Mouse (Mus musculus) testis, adult 2 months (tissue): Measurements from ENCODE around the gene Arhgap31. TPM values are rescaled to one million over a fixed set of nuclear protein-coding genes. Genes with fewer than 3 reads are reported as not detected.

ENCODE experiments used
- H3K27ac ChIP-seq: fragments of 200-500 bp; 2 replicates; pipeline ENCODE4 v1.5.1; 2012; ENCODE audit warnings: low read depth, low read length; ENCODE audit not compliant: control insufficient read depth, insufficient read depth
- H3K27me3 ChIP-seq: fragments of 200-500 bp; 2 replicates; pipeline ENCODE4 v1.6.1; 2012; ENCODE audit warnings: mild to moderate bottlenecking, low read length, moderate library complexity; ENCODE audit not compliant: control insufficient read depth, insufficient read depth
- H3K36me3 ChIP-seq: fragments of 200-500 bp; 2 replicates; pipeline ENCODE4 v1.6.1; 2012; ENCODE audit warnings: mild to moderate bottlenecking, low read length; ENCODE audit not compliant: control insufficient read depth, insufficient read depth
- H3K4me1 ChIP-seq: fragments of 200-500 bp; 2 replicates; pipeline ENCODE4 v1.6.1; 2012; ENCODE audit warnings: low read length; ENCODE audit not compliant: control insufficient read depth, insufficient read depth
- H3K4me3 ChIP-seq: fragments of 200-500 bp; 2 replicates; pipeline ENCODE4 v1.5.1; 2012; ENCODE audit warnings: low read depth, mild to moderate bottlenecking, low read length, moderate library complexity, mixed read lengths; ENCODE audit not compliant: control insufficient read depth
- CTCF ChIP-seq: fragments of 200-500 bp; IDR thresholded peaks from 2 replicates; pipeline ENCODE4 v1.5.1; 2012; ENCODE audit warnings: low read depth, mild to moderate bottlenecking, inconsistent platforms, low read length, moderate library complexity; ENCODE audit not compliant: control insufficient read depth, insufficient read depth, insufficient replicate concordance
- POLR2A ChIP-seq: fragments of 200-500 bp; IDR thresholded peaks from 2 replicates; pipeline ENCODE4 v1.6.1; 2012; ENCODE audit warnings: low read depth, mild to moderate bottlenecking, inconsistent platforms, low read length, moderate library complexity; ENCODE audit not compliant: control insufficient read depth
- polyA plus RNA-seq: library from polyadenylated mRNA; depleted of rRNA; stranded (reverse); fragments of >200 nt; gene quantifications from 2 replicates; pipeline ENCODE4 v1.2.3, GENCODE M21; 2012

Gene Arhgap31
- polyA plus RNA-seq, 1 experiment: 2.6 TPM

- peaks cover 9% of the 10 kb centered on the region for H3K4me1 ChIP-seq
- no peaks in the 10 kb centered on the region for H3K27me3 ChIP-seq
- H3K36me3 ChIP-seq: no peaks in the 10 kb centered on the region
- TF ChIP-seq POLR2A: no peak
- no peak for TF ChIP-seq CTCF
- H3K4me3 ChIP-seq: peak overlapping the region; percentile 35; the same call in 1 of the 2 replicates
- no peak overlapping the region for H3K27ac ChIP-seq
Observed at GRCm38 (mm10) chr16:38673511-38673910, 39.6 kb downstream of the Arhgap31 start.

GRCm38 (mm10) chr16:38672947-38673346, 40.1 kb downstream of the Arhgap31 start:
- no peak overlapping the region for H3K27ac ChIP-seq
- H3K4me1 ChIP-seq: peaks cover 9% of the 10 kb centered on the region
- TF ChIP-seq CTCF (no peak), POLR2A (no peak)
- H3K4me3 ChIP-seq: no peak overlapping the region
- H3K27me3 ChIP-seq: no peaks in the 10 kb centered on the region
- no peaks in the 10 kb centered on the region for H3K36me3 ChIP-seq

- H3K27me3 ChIP-seq: no peaks in the 10 kb centered on the region
- H3K4me1 ChIP-seq: peaks cover 9% of the 10 kb centered on the region
- H3K36me3 ChIP-seq: no peaks in the 10 kb centered on the region
- H3K4me3 ChIP-seq: no peak overlapping the region
- H3K27ac ChIP-seq: no peak overlapping the region
- TF ChIP-seq POLR2A: no peak
- TF ChIP-seq CTCF: no peak
Observed at GRCm38 (mm10) chr16:38672370-38672769, 40.7 kb downstream of the Arhgap31 start.

- H3K27ac ChIP-seq: no peak overlapping the region
- no peaks in the 10 kb centered on the region for H3K36me3 ChIP-seq
- H3K27me3 ChIP-seq: no peaks in the 10 kb centered on the region
- TF ChIP-seq CTCF (no peak), POLR2A (no peak)
- H3K4me3 ChIP-seq: no peak overlapping the region
- H3K4me1 ChIP-seq: peaks cover 9% of the 10 kb centered on the region
Observed at GRCm38 (mm10) chr16:38670621-38671390, 42.3 kb downstream of the Arhgap31 start.

GRCm38 (mm10) chr16:38668871-38669675, 44.0 kb downstream of the Arhgap31 start:
- Histone ChIP-seq H3K4me1 (peaks cover 9% of the 10 kb centered on the region), H3K4me3 (no peak overlapping the region), H3K36me3 (no peaks in the 10 kb centered on the region), H3K27ac (no peak overlapping the region), H3K27me3 (no peaks in the 10 kb centered on the region)
- TF ChIP-seq CTCF (no peak), POLR2A (no peak)

- H3K27ac ChIP-seq: no peak overlapping the region
- H3K27me3 ChIP-seq: no peaks in the 10 kb centered on the region
- TF ChIP-seq CTCF (no peak), POLR2A (no peak)
- H3K4me3 ChIP-seq: no peak overlapping the region
- no peaks in the 10 kb centered on the region for H3K4me1 ChIP-seq
- H3K36me3 ChIP-seq: no peaks in the 10 kb centered on the region
Observed at GRCm38 (mm10) chr16:38666523-38666922, 46.6 kb downstream of the Arhgap31 start.

- H3K27ac ChIP-seq: no peak overlapping the region
- no peaks in the 10 kb centered on the region for H3K27me3 ChIP-seq
- no peak overlapping the region for H3K4me3 ChIP-seq
- H3K4me1 ChIP-seq: no peaks in the 10 kb centered on the region
- no peak for TF ChIP-seq CTCF
- TF ChIP-seq POLR2A: no peak
- H3K36me3 ChIP-seq: no peaks in the 10 kb centered on the region
Observed at GRCm38 (mm10) chr16:38666016-38666415, 47.1 kb downstream of the Arhgap31 start.
